Mouse (Mus musculus) liver, embryonic 14.5 days (tissue): Measurements from ENCODE around the gene Tmem151b.

Experiments used
- CTCF ChIP-seq: IDR thresholded peaks from 2 replicates; pipeline ENCODE4 v1.5.1; 2016; ENCODE audit warnings: antibody characterized with exemption, low read depth, control low read depth
- EP300 ChIP-seq: IDR thresholded peaks from 2 replicates; pipeline ENCODE4 v1.6.1; 2016; ENCODE audit warnings: antibody characterized with exemption, low read depth

- TF ChIP-seq CTCF = no peak
- no peak for TF ChIP-seq EP300
Measured at GRCm38 (mm10) chr17:45555452-45556106, 6.1 kb upstream of the Tmem151b start, which contains the start of gene Nfkbie.
